Mouse (Mus musculus) kidney, adult 2 months (tissue): ENCODE measurements around the gene Foxp2.

ENCODE experiments used
- CTCF ChIP-seq: fragments of 200-500 bp; conservative IDR thresholded peaks from 2 replicates; pipeline ENCODE4 v1.5.1; 2011; ENCODE audit warnings: low read depth, mild to moderate bottlenecking, control low read depth, low read length, moderate library complexity, mixed read lengths; ENCODE audit not compliant: insufficient read depth, insufficient read length
- POLR2A ChIP-seq: fragments of 200-500 bp; IDR thresholded peaks from one replicate; pipeline ENCODE4 v1.6.1; 2011; ENCODE audit warnings: low read depth, low read length, control low read depth

DNA sequence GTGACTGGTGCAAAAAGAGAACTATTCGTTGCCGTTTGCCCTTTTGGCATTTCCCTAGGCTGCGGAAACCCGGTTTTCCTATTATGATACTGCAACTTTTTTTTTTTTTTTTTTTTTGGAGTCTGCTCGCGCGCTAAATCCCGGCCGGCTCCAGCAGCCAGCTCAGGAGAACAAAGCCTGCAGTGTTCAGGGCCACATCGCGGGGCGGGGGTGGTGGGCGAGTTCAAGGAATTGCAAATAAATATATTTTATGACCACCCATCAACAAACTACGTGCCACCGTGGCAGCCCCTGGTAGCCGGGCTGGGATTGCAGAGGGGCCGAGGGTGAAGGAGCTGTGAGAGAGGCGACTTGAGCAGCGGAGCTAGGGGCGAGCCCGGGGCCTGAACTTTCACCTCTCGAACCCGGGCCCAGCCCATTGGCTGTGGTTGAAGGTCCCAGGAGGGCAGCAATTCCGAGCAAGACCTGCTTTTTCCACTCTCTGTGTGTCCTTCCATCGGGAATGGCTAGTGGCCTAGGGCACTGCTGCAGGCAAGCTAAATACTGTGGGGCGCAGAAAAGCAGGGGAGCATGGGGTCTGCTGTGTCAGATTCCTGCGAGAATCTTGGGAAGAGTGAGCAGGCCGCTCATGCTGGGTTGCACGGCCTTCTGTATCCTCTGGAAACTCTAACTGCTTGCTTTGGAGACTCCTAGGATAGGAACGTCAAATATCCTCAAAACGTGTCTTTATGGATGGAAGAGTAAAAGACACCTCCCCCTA, 2.9 kb upstream of the Foxp2 start:
- TF ChIP-seq POLR2A = no peak
- TF ChIP-seq CTCF = no peak
